Mouse (Mus musculus): ENCODE measurements around the gene Polr2e.
"Not testable (repeated sequence)": the region's sequence is repeated elsewhere in the genome, so short reads cannot be mapped to it uniquely, and the experiment has no call there.

Gene Polr2e

DNA sequence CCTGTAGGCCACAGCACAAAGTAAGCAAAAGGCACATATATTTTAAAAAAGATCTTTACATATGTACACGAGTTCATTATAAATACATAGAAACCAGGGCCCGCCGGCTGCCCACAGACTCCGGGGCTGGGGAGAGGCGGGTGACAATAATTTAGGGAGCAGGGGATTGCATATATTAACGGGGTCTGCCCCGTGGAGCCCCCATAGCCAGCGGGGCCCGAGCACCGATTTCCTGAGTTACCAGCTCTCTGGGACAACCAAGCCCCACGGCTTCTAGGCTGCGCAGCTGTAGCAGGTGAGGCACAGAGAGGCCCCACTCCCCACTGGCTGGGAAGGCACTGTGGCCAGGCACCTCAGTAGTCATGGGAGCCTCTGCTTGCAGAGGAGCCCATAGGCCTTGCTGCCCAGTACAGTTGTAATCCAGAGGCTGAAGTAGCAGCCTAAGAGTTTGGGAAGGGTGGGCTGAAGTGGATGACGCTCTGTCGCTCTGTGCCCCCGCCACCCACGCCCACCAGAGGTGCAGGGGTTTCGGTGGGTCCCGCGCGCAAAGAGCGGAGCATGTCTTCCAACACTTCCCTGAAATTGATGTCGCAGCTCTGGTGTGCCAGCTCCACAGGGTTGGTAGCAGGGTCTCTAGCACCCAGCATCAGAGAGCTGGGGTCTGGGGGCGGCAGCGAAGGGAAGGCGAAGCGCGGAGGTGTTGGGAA, 17.5 kb upstream of the Polr2e start:
- no peak for DNase-seq (ENCODE audit: low spot score)

DNA sequence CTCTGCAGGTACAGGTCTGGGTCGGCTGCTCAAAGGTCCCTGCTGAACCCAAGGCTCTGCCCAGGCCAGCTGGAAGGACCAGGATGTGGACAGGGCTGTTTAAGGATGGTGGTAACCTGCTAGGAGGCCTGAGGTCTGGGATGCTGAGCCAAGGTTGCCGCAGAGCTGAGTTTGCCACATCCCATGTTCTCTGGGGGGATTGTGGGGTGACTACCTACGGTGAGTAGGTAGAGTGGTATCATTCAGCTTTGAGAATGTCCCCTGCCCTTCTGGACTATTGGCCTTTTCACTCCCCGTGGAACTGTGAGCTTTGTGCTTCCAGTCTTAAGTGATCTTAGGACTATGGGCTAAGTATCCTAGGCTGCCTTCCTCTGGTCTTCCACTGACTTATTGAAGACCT, 16.9 kb upstream of the Polr2e start:
- DNase-seq (ENCODE audit: low spot score) = no peak

DNA sequence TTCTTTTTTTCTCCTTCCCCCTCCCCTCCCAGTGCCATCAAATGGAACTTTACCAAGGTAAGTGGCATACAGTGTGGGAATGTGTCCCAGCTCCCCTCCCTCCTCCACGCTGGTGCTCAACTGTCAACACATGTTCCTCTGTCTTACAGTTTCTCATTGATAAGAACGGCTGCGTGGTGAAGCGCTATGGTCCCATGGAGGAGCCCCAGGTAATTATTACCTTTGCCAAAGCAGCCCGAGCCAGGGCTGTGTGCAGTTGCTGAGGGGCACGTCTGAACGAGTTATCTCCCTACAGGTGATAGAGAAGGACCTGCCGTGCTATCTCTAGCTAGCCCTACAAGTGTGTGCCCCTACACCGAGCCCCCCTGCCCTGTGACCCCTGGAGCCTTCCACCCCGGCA, 16.3 kb upstream of the Polr2e start:
- no peak for DNase-seq (ENCODE audit: low spot score)

DNA sequence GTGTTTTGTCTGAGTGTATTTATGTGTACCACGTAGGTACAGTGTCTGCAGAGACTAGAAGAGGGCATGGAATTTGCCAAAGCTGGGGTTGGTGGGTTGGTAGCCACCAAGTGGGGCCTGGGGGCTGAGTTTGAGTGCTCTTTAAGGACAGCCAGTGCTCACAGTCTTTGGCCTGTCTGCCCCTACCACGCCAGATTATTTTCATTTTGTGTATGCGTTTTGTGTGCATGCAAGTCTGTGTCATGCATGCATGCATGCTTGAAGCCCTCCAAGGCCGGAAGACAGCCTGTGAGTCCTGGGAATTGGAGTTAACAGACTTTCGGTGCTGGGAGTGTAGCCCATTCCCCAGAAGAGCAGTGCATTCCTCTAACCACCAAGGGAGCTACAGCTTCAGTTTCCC, 15.8 kb upstream of the Polr2e start:
- DNase-seq (ENCODE audit: low spot score) = no peak

DNA sequence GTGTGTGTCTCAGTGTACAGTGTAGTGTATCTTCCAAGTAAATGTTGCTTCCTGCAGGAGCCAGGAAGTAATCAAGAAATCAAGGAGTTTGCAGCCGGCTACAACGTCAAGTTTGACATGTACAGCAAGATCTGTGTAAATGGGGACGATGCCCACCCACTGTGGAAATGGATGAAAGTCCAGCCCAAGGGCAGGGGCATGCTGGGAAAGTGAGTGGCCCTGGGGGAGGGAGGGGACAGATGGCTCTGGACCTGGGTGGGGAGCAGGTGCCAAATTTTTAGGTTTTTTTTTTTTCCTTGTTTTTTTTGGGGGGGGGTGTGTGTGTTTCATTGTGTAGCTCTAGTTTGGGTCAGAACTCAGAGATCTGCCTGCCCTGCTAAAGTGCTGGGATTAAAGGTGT, 15.3 kb upstream of the Polr2e start:
- DNase-seq (ENCODE audit: low spot score) = not testable (repeated sequence)

DNA sequence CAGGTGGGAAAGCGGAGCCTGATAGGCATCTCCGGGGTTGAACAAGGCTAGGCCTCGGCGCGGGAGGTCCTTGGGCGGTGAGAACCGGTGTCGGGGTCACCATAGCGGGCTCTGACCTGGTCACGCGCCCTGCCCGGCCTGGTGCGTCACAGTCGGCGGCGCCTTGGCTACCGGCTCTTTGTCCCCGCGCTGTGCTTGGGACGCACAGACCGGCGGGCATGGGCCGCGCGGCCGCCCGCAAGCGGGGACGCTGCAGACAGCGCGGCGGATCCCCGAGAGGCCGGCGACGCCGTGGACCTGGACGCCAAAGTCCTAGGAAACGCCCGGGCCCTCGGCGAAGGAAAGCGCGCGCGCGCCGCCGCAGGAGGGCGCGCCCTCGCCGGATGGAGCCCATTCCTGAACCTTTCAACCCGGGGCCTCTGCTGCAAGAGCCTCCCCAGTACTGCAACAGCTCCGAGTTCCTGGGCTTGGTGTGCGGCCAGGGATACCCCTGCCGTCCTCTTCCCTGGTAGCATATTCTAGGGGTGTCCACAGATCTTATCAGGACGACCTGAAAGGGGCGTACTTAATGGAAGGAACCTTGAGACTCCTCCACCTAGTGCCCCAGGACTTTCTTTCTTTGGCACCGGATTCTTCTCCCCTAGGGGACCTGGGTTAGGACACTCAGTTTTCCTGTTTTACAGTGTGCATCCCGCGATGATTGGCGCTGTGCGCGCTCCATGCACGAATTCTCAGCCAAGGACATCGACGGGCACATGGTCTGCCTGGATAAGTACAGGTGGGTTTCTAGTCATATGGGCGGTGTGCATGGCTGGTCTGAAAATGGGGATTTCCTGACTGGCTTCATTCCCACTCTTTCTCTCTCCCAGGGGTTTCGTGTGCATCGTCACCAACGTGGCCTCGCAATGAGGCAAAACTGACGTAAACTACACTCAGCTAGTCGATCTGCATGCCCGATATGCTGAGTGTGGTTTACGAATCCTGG, 14.5 kb upstream of the Polr2e start:
- no peak for DNase-seq (ENCODE audit: low spot score)

DNA sequence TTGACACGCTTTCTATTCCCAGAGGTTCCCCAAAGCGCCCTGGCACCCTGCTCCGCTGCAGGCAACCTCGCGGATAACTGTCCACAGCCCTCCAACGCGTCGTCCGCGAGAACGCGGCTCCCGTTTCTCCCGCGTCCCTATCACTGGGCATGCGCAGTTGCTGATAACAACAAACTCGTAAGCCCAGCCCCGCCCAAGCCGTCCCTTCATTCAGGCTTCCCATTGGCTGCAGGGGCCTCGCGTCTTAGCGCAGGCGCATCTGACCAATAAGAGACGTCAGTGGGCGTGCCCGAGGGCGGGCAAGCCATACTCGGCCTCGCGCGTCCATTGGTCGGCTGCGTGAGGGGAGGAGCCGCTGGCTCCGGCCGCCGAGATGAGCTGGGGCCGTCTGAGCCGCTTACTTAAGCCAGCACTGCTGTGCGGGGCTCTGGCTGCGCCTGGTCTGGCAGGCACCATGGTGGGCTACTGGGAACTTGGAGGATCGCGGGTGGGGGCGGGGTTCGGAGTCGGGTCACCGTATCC, 13.7 kb upstream of the Polr2e start:
- DNase-seq (ENCODE audit: low spot score) = peak; percentile 100

DNA sequence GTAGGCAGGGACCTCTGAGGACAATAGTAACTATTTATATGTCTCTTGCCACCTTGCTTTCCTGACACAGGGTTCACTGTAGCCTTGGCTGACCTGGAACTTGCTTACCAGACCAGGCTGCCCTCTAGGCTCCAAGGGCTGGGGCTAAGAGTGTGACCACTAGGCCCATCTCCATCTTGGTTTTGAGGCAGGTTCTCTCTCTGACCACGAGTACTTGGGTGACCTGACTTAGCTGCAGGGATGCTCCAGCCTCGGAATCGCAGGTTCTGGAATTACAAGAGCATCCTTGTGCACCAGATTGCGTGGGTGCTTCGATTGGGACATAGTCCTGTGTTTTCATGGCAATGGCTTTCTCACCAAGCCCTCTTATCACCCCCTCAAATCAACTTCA, 12.8 kb upstream of the Polr2e start:
- no peak for DNase-seq (ENCODE audit: low spot score)

DNA sequence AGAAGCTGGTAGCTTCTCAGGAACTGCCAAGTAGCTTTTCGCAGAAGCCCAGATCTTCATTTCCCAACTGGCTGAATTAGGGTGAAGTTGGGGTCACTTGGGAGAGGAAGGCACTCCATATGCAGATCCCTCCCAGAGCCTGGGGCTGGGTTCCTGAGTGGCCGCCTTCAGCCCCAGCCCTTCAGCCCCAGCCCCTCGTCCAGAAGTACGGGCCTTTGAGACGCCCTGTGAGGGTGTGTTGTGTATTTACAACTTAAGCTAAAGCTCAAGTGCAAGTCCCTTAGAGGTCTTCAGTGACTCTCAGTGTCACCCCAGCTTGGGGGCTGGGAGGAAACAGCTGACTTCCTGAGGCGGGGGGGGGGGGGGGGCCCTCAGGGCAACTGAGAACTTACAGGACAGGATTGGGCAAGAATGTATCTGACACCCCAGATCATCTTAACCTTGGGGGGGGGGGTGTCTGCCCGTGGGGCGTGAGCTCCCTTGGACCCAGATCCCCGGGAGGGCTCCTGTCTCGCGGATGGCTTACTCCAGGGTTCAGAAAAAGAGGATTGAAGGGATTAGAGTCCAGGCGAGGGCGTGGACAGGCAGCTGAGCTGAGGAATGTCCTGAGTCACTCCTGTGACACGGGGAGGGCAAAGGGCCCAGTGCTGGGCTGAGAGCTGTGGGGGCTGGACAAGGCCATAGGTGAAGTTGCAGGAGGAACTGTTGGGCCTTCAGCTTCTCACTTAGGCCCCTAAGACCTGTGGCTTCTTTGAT, 12.2 kb upstream of the Polr2e start:
- DNase-seq (ENCODE audit: low spot score) = no peak

DNA sequence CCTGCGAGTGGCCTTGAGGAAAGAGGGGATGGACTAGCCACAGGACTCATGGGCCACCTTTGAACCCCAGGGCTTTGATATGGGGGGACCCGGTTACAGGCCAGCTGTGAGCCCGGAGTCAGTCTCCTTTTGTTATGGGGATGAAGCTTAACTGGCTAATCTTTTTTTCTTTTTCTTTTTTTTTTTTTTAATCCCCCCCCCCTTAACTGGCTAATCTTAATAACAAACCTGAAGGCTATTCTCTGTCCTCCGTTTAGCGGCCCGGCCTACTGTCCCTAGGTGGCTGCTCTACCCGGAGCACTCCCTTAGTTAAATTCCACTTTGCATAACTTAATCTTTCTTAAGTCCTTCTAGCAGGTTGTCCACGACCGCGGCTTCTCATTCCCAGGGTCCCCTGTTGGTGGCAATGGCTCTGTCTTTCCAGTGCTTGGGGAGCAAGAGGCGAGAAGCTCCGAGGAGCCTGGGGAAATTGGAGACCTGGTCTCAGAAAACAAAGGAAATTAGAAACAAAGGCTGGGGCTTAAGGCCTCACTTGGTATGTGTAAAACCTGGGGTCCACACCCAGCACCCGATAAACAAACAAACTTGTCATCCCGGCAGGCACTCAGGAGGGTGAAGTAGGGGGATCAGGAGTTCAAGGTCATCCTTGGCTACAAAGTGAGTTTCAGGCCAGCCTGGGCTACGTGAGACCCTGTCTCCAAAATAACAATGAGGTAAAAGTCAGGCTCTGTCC, 11.5 kb upstream of the Polr2e start:
- no peak for DNase-seq (ENCODE audit: low spot score)

DNA sequence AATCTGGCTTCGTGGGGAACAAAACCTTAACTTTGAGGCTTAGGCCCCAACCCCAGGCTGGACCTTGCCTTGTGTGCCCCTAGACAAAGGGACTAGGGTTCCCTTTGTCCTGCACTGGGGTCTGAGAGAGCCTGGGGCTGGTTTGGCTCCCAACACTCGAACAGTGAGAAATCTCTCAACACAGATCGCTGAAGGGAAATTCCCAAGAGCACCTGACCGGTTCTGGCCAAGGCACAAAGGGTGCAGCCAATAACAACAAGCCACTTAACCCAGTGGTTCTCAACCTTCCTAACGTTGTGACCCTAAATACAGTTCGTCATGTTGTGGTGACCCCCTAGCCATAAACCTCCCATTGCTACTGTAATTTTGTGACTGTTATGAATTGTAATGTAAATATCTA, 10.6 kb upstream of the Polr2e start:
- DNase-seq (ENCODE audit: low spot score) = no peak

DNA sequence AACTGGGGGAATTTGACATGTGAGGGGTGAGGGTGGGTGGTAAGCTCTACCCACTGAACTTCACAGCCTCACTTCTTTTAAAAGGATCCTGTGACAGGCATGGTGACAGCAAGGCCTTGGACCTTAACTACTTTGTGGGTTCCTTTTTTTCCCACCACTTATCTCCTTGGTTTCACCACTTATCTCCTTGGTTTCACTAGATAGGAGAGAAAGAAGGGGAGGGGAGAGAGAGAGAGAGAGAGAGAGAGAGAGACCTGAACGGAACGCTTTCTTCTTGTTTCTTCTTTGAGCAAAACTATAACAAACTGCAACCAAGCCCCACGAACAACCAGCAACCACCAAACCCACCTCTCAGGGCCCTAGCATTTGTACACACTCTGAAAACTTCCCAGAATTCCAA, 9.2 kb upstream of the Polr2e start:
- DNase-seq (ENCODE audit: low spot score) = no peak

DNA sequence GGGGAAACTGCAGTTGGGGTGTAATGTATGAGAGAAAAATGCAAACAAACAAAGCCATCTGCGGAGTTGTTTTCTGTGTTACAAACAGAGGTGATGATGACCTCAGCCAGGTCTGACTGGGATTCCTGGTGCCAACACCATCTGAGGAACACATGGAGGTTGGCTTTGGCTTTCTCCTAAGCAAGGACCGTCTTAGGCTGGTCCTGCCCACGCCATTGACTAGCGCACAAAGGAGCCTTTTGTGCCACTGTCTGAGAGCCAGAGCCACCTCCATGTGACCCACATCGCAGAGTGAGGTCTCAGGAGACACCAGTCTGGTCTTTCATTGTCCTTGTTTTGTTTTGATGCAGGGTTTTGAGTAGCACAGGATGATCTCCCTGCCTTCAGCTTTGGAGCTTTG, 8.8 kb upstream of the Polr2e start:
- no peak for DNase-seq (ENCODE audit: low spot score)

DNA sequence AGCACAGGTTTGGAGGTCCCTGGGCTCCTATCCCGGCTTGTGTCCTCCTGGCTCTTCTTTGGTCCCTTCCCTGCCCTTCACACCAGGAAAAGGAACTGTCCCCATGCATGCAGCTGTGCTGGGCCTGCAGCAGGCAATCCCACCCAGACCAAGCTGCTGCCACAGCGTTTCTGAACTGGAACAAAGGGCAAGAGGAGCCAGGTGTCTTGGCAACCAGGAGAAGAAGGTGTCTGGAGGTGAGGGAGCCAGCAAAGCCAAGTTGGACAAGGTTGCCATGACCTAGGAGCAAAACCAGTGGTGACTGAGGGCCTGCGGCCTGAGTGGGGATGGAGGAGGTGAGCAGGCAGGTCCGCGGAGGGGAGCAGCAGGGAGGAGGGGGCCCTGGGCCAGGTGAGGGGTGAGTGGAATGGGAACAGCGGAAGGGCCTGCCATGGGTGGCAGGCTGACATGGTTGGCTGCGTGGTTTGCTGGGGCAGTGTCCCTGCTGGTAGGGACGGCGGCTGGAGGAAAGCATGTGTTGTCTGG, 7.5 kb upstream of the Polr2e start, which contains the start of gene Gpx4:
TSS of gene Gpx4 (plus strand) at position 126 of the 525 bp plus-strand sequence.
- DNase-seq (ENCODE audit: low spot score) = no peak

DNA sequence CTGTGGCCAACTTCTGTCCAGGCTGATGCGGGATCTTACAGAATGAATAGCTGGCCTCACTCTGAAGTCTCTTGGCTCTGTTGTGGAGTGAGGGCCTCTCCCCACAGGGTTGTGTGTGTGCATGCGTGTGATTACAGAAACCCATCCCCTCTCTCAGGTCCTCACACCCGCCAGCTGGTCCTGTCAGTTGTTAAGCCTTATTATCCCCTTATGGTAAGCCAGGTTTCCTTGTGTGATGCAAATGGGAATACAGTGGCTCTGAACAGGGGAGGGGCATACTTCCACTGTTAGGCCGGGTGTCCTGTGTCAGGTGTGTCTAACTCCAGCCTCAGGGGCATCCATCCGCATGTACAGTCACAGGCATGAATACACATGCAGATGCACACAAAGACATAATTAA, 6.2 kb upstream of the Polr2e start:
- DNase-seq (ENCODE audit: low spot score) = no peak

DNA sequence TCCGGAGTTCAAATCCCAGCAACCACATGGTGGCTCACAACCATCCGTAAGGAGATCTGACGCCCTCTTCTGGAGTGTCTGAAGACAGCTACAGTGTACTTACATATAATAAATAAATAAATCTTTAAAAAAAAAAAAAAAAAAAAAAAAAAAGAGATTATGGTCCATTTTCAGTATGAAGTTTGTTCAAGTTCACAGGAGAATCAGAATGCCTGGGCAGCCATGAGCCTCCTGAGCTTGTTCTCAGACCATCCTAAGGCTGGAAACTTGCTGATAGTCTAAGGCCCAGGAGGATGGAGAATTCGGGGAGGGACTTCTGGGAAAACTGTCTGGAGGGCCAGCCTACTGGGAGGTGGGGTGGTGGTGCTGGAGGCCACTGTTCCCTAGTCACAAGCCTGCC, 5.8 kb upstream of the Polr2e start:
- DNase-seq (ENCODE audit: low spot score) = not testable (repeated sequence)

DNA sequence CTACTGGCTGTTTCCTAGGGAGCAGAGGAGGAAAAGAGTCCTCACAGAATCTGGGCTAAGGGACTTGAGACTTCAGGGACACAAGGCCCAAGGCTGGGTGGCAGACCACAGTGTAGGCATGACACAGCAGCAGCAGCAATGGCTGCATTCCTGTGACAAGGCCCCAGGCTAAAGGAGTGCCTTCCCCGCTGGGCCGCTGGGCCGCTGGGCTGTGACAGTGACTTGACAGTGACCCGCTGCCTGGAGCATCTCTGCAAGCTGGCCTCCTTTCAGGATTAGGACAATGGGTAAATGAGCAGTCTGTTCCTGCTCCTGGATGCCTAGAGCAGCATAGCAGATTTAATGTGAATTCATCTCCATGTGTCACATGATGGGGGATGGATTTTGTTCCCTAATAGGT, 4.5 kb upstream of the Polr2e start:
- no peak for DNase-seq (ENCODE audit: low spot score)

DNA sequence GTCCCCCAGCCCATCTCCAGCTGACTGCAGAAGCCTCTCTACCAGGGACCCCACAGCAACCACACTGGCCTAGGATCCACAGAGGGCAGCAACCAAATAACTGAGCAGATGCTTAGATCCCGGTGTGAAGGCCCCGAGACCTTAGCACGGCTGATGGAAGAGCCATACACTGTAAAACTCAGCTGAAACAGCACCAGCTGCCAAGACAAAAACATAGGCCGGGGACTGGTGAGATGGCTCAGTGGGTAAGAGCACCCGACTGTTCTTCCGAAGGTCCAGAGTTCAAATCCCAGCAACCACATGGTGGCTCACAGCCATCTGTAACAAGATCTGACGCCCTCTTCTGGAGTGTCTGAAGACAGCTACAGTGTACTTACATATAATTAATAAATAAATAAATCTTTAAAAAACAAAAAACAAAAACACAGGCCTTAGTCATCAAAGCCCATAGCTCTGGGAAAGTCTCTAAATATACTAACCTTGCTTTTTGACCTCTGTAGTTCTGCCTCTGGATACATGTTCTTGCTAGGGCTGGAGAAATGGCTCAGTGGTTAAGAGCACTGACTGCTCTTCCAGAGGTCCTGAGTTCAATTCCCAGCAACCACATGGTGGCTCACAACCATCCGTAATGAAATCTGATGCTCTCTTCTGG, 1.9 kb upstream of the Polr2e start:
- DNase-seq (ENCODE audit: low spot score) = not testable (repeated sequence)

DNA sequence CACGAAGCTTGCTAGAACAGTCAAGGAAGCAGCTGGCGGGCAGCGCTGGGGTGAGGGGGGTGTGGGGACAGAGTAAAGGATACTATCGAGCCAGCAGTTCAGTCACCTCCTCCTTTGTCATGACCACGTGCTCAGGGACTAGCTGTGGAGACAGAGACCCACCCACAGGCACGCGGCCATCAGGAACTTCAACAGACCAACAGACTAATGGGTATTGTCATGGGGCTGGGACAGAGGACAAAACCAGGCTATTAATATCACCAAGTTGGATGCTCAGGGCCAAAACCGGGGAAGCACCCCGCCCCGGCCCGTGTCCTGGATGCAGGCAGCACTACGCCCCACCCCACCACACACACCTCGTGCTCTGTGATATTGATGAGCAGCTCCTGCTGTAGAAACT, 2.8 kb downstream of the Polr2e start:
- no peak for DNase-seq (ENCODE audit: low spot score)

DNA sequence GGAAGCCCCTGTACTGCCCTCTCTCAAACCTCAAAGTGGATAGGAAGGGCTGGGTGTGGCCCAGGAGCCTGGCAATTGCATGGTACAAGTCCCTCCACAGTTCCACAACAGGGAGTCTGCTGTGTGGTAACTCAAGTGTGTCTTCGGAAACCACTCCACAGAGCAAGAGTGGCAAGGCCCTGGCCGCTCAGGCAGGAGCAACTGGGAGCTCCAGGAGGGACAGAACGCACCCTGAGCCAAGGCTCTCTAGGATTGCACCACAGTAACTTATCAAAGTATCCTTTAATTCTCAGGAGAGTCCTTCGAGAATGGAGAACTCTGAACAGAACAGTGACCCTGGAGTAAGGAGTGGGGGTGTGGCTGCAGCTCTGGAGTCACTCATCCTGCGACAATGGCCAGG, 3.9 kb downstream of the Polr2e start:
- no peak for DNase-seq (ENCODE audit: low spot score)

DNA sequence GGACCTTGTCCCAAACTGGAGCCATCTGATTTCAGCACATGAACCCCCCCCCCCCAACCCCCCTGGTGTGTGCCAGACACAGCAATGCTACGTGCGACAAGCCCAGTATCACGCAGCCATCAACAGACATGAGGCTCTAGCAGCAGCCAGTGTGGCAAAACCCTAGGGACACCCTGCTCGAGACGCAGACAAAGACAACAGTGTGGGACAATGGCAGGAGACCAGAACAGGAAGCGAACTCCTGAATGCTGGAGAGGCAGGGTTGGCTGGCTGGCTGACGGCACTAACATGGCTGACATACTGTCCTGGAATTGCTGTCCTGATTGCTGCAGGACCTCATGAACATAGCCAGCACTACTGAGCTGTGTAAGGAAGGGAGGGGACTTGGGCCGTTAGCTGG, 4.4 kb downstream of the Polr2e start:
- no peak for DNase-seq (ENCODE audit: low spot score)

Data from ovary, adult 18-20 months (tissue).